Mouse (Mus musculus): ENCODE measurements around the gene Phyhipl. TPM values are rescaled to one million over a fixed set of nuclear protein-coding genes. Genes with fewer than 3 reads are reported as not detected.

Gene Phyhipl
- total RNA-seq, 2 experiments from 2014 or later: not detected

GRCm38 (mm10) chr10:70507880-70508279, 147.9 kb downstream of the Phyhipl start:
- TF ChIP-seq CTCF (IDR thresholded peaks at IDR 0.05): peak; percentile 43
- Histone ChIP-seq H3K4me3 (no peak overlapping the region), H3K27ac (no peak overlapping the region)
- DNase-seq: no peak
- intact Hi-C loops (cut with DNase I): no loop called here

Other genes starting within 250 kb of the Phyhipl start
- 1 to 10 TPM; 5.2 to 7.0 TPM for gene Fam13c, start 215.5 kb downstream of the Phyhipl start, total RNA-seq (2021)